12 mouse cellular contexts compared by ENCODE assay signal in genomic region chr12:3570711-3571400, GRCm38 (mm10). TPM values are rescaled to one million over a fixed set of nuclear protein-coding genes. Genes with fewer than 3 reads are reported as not detected.
DNase-seq lines count a peak whose midpoint lies in the region; ATAC-seq and TF ChIP-seq lines count a peak whose summit lies in the region.
"Had no signal": no experiment of that assay in that cellular context is flagged by ENCODE, and none has a peak within 500 bp of the region (broad histone marks: within the 10 kb centered on the region; RNA-seq: fewer than 3 reads in every experiment).

No protein-coding gene starts in this region.

- ATAC-seq in midbrain, postnatal 0 days (ENCODE audit: low FRiP score): no peak

- TF ChIP-seq CTCF in midbrain, postnatal 0 days (IDR thresholded peaks at IDR 0.05): no peak

- DNase-seq in adrenal gland, adult (ENCODE audit: inconsistent age in 2 of 2, low spot score in 1 of 2): peak; percentile 49 to 80
- DNase-seq in adrenal gland, postnatal 4 days (ENCODE audit: low spot score in 2 of 2): no peak
- DNase-seq in heart, embryonic 10.5 days (ENCODE audit: low spot score): peak; percentile 58
- DNase-seq in heart, postnatal 4 days: no peak
- peak; percentile 70 to 78 for DNase-seq in layer of hippocampus, adult 18-20 months (ENCODE audit: low spot score in 2 of 2)
- peak; percentile 37 to 53 for DNase-seq in right cerebral cortex, adult 2 months (ENCODE audit: low spot score in 2 of 2)
- DNase-seq in midbrain, postnatal 0 days (ENCODE audit: low spot score): no peak
- no peak for DNase-seq in heart, adult 18-20 months
- DNase-seq: gastrocnemius, adult 2 months; lung, adult 18-20 months; thymus, postnatal 25 days had no signal

- no peak overlapping the region for H3K4me3 ChIP-seq in heart, embryonic 10.5 days
- H3K4me3 ChIP-seq in midbrain, postnatal 0 days (ENCODE audit: low read depth, low read length): no peak overlapping the region

- H3K4me2 ChIP-seq in midbrain, postnatal 0 days (ENCODE audit: low read depth, low read length, poor library complexity, severe bottlenecking): no peak overlapping the region

- no peak overlapping the region for H3K27ac ChIP-seq in heart, embryonic 10.5 days
- no peak overlapping the region for H3K27ac ChIP-seq in midbrain, postnatal 0 days (ENCODE audit: low read depth, low read length)
- H3K27ac ChIP-seq: intestine, embryonic 15.5 days had no signal

- H3K36me3 ChIP-seq in heart, embryonic 10.5 days: no peaks in the 10 kb centered on the region
- H3K36me3 ChIP-seq in midbrain, postnatal 0 days (ENCODE audit: insufficient read depth, low read length): no peaks in the 10 kb centered on the region
- H3K36me3 ChIP-seq: intestine, embryonic 15.5 days had no signal

- 86% methylated on average over 4 of the region's 4 CpGs for WGBS in heart, embryonic 10.5 days
- WGBS in midbrain, postnatal 0 days: 91% methylated on average over 4 of the region's 4 CpGs

- H3K9ac ChIP-seq in midbrain, postnatal 0 days (replicated peaks; ENCODE audit: low read length, poor library complexity, severe bottlenecking): no peak overlapping the region

- H3K27me3 ChIP-seq in heart, embryonic 10.5 days (ENCODE audit: insufficient read depth, poor library complexity, severe bottlenecking): no peaks in the 10 kb centered on the region
- no peaks in the 10 kb centered on the region for H3K27me3 ChIP-seq in midbrain, postnatal 0 days (ENCODE audit: insufficient read depth, low read length)
- H3K27me3 ChIP-seq: intestine, embryonic 15.5 days had no signal

- H3K9me3 ChIP-seq in heart, embryonic 10.5 days: no peaks in the 10 kb centered on the region
- no peaks in the 10 kb centered on the region for H3K9me3 ChIP-seq in midbrain, postnatal 0 days (ENCODE audit: low read length)
- H3K9me3 ChIP-seq: intestine, embryonic 15.5 days had no signal

- peaks cover 13% of the 10 kb centered on the region for H3K4me1 ChIP-seq in heart, embryonic 10.5 days
- peaks cover 8% of the 10 kb centered on the region for H3K4me1 ChIP-seq in midbrain, postnatal 0 days (ENCODE audit: insufficient read depth, low read length)

RNA-seq across cellular contexts. Expression of gene Dtnb, which starts 1.3 kb away (rescaled TPM):
- 10 to 100 TPM; 38.2 to 41.8 TPM for total RNA-seq in adrenal gland, postnatal 4 days (2021)
- polyA plus RNA-seq in heart, embryonic 10.5 days (2016; fragmentation: Nextera tagmentation; extraction: Ambion mirVana): 20.3 and 28.7 TPM in 2 replicates
- 10 to 100 TPM; 11.3 to 15.0 TPM for total RNA-seq in heart, postnatal 4 days (2021)
- total RNA-seq in layer of hippocampus, adult 18-20 months (2021): 100 to 1,000 TPM; 119 to 131 TPM
- 57.3 and 58.1 TPM in 2 replicates for total RNA-seq in midbrain, postnatal 0 days (2014; rRNA removed)
- polyA plus RNA-seq in midbrain, postnatal 0 days (2015; fragmentation: Nextera tagmentation; extraction: Ambion mirVana): 51.5 and 52.0 TPM in 2 replicates
- total RNA-seq in heart, adult 18-20 months (2021): 1 to 10 TPM; 7.9 to 9.1 TPM

Comparison
In these comparisons a context has a peak if more than half of its experiments do, and no peak if none do; other contexts are left out.
1. DNase-seq: peak in adrenal gland, adult (2 of 2), heart, embryonic 10.5 days (single experiment), layer of hippocampus, adult 18-20 months (2 of 2) and right cerebral cortex, adult 2 months (2 of 2); none in adrenal gland, postnatal 4 days (0 of 2), heart, postnatal 4 days (single experiment), midbrain, postnatal 0 days (single experiment) and heart, adult 18-20 months (0 of 2).